Comparison of ENCODE assay signal across 12 mouse cellular contexts in genomic region chr9:58890893-58891292, GRCm38 (mm10).
"Had no signal": no experiment of that assay in that cellular context is flagged by ENCODE, and none has a peak within 500 bp of the region (broad histone marks: within the 10 kb centered on the region; RNA-seq: fewer than 3 reads in every experiment).

No protein-coding gene starts in this region.

- H3K9ac ChIP-seq: kidney, embryonic 15.5 days; liver, embryonic 13.5 days had no signal

- H3K9me3 ChIP-seq: kidney, embryonic 15.5 days; liver, embryonic 13.5 days; midbrain, embryonic 13.5 days had no signal

- ATAC-seq: midbrain, embryonic 13.5 days had no signal

- DNase-seq: kidney, postnatal 10 days; kidney, postnatal 36 days; layer of hippocampus, postnatal 36 days; liver, embryonic 13.5 days; lung, adult 2 months; thymus, adult 2 months; thymus, postnatal 14 days; thymus, postnatal 4 days had no signal

- H3K27ac ChIP-seq: kidney, embryonic 15.5 days; left cerebral cortex, adult 2 months; liver, embryonic 13.5 days; macrophage; midbrain, embryonic 13.5 days had no signal

- H3K36me3 ChIP-seq: liver, embryonic 13.5 days had no signal

- H3K4me2 ChIP-seq: kidney, embryonic 15.5 days; liver, embryonic 13.5 days; midbrain, embryonic 13.5 days had no signal

- H3K4me3 ChIP-seq: kidney, embryonic 15.5 days; left cerebral cortex, adult 2 months; liver, embryonic 13.5 days; midbrain, embryonic 13.5 days had no signal

- H3K27me3 ChIP-seq: kidney, embryonic 15.5 days; liver, embryonic 13.5 days; midbrain, embryonic 13.5 days had no signal

- H3K4me1 ChIP-seq: kidney, embryonic 15.5 days; liver, embryonic 13.5 days; midbrain, embryonic 13.5 days had no signal
